Mouse (Mus musculus) hindbrain, postnatal 0 days (tissue): ENCODE measurements around the gene Atad2b. TPM values are rescaled to one million over a fixed set of nuclear protein-coding genes. Genes with fewer than 3 reads are reported as not detected.

ENCODE experiments used
- ATAC-seq: fragments of 200-750 bp; cut with Nextera tagmentation; 2 replicates; pipeline ENCODE4 v1.8.0; 2017; ENCODE audit warnings: mild to moderate bottlenecking, moderate TSS enrichment, moderate library complexity
- DNase-seq: peaks from one replicate; pipeline ENCODE4 v3.0.0-alpha.2; 2015; ENCODE audit warnings: low spot score
- H3K27ac ChIP-seq: fragments of 300-500 bp; sonication (generic); 2 replicates; pipeline ENCODE4 v1.5.1; 2014; ENCODE audit warnings: mild to moderate bottlenecking
- H3K27me3 ChIP-seq: fragments of 300-500 bp; sonication (generic); 2 replicates; pipeline ENCODE4 v1.6.1; 2014; ENCODE audit warnings: low read length, mixed read lengths; ENCODE audit not compliant: insufficient read depth
- H3K36me3 ChIP-seq: fragments of 300-500 bp; sonication (generic); 2 replicates; pipeline ENCODE4 v1.6.1; 2014; ENCODE audit warnings: low read length, mixed read lengths; ENCODE audit not compliant: insufficient read depth
- H3K4me1 ChIP-seq: fragments of 300-500 bp; sonication (generic); 2 replicates; pipeline ENCODE4 v1.6.1; 2014; ENCODE audit warnings: antibody characterized with exemption, low read length, mixed read lengths; ENCODE audit not compliant: insufficient read depth
- H3K4me2 ChIP-seq: fragments of 300-500 bp; sonication (generic); 2 replicates; pipeline ENCODE4 v1.6.1; 2014; ENCODE audit warnings: low read depth, mild to moderate bottlenecking, low read length, moderate library complexity, mixed read lengths
- H3K4me3 ChIP-seq: fragments of 300-500 bp; sonication (generic); 2 replicates; pipeline ENCODE4 v1.5.1; 2014; ENCODE audit warnings: low read length
- H3K9ac ChIP-seq: fragments of 300-500 bp; sonication (generic); replicated peaks from 2 replicates; pipeline ENCODE4 v1.6.1; 2014; ENCODE audit warnings: mild to moderate bottlenecking, low read length, moderate library complexity, mixed read lengths
- H3K9me3 ChIP-seq: fragments of 300-500 bp; sonication (generic); 2 replicates; pipeline ENCODE4 v1.6.1; 2016; ENCODE audit warnings: low read length, mixed read lengths
- CTCF ChIP-seq: IDR thresholded peaks from 2 replicates; pipeline ENCODE4 v1.5.1; 2016; ENCODE audit warnings: antibody characterized with exemption, control low read depth, low read depth
- WGBS: fragments of 180-500 bp; shearing (Covaris S2); extraction: QIAGEN DNeasy Blood & Tissue Kit; methylation state at CpG from one replicate; pipeline ENCODE4 v1.1.7; 2014; 5-methylcytosine and 5-hydroxymethylcytosine counted together
- polyA plus RNA-seq: library from polyadenylated mRNA; unstranded; fragments of >200 nt; fragmentation: Nextera tagmentation; extraction: Ambion mirVana; gene quantifications from 2 replicates; pipeline ENCODE4 v1.2.1, GENCODE M21; 2015
- total RNA-seq: library from RNA; depleted of rRNA; stranded (reverse); fragments of >200 nt; gene quantifications from 2 replicates; pipeline ENCODE4 v1.2.3, GENCODE M21; 2014

Gene Atad2b
- total and polyA plus RNA-seq, 2 experiments from 2014 or later: 8.4 to 25.0 TPM

DNA sequence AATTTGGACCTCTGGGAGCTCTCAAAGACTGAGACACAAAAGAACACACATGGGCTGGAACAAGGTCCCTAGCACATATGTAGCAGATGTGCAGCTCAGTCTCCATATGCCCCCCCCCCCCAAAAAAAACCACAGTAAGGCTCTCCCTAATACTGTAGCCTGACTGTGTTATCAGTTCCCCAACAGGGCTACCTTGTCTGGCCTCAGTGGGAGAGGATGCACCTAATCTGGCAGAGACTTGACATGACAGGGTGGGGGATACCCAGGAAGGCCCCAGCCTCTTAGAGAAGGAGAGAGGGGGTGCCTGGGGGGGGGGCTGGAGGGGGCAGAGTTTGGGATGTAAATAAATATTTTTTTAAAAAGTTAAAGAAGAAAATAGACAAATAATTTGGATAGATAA, 28.4 kb upstream of the Atad2b start:
- H3K9ac ChIP-seq: no peak overlapping the region
- TF ChIP-seq CTCF: no peak
- no peak overlapping the region for H3K4me3 ChIP-seq
- no peak overlapping the region for H3K4me2 ChIP-seq
- H3K36me3 ChIP-seq: 0 out of 2 replicates have a peak, but pooled peaks cover 3% of the 10 kb centered on the region
- ATAC-seq (no peak), DNase-seq (no peak)
- H3K27ac ChIP-seq: no peak overlapping the region
- no peaks in the 10 kb centered on the region for H3K9me3 ChIP-seq
- H3K27me3 ChIP-seq: no peaks in the 10 kb centered on the region
- no peaks in the 10 kb centered on the region for H3K4me1 ChIP-seq

DNA sequence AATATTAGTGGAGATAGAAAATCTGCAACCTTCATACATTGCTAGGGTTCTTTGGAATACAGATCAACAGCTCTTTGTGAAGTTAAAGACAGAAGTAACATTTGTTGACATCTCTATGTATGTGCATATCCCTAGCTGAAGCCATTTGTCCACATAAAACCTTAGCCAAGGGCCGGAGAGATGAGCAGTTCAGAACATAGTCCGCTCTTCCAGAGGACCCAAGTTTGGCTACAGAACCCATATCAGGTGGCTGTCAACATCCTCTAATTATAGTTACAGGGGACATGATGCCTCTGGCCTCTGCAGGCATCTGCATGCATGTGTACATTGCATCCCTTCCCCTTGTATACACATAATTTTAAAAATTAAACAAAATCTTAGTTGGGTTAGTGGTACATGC, 27.9 kb upstream of the Atad2b start:
- H3K9ac ChIP-seq: no peak overlapping the region
- 96% methylated on average over 2 of the region's 2 CpGs for WGBS
- no peak overlapping the region for H3K27ac ChIP-seq
- ATAC-seq (no peak), DNase-seq (no peak)
- H3K36me3 ChIP-seq: 0 out of 2 replicates have a peak, but pooled peaks cover 3% of the 10 kb centered on the region
- no peaks in the 10 kb centered on the region for H3K27me3 ChIP-seq
- no peak for TF ChIP-seq CTCF
- H3K4me3 ChIP-seq: no peak overlapping the region
- no peak overlapping the region for H3K4me2 ChIP-seq
- no peaks in the 10 kb centered on the region for H3K4me1 ChIP-seq
- no peaks in the 10 kb centered on the region for H3K9me3 ChIP-seq

DNA sequence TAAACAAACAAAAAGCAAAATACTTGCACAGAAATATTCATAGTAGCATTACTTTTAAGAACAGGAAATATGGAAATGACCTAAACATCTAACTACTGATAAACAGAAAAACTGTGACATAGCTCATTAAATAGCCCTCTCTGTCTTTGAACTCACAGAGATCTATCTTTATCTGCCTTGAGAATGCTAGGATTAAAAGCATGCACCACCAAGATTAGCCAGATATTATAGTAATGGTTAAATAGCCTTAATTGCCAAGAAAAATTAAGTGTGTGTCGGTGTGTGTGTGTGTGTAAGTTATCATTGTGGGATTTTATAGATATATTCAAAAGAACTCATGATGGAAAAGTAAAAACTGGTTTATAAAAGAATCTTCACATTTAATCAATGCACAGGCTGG, 27.3 kb upstream of the Atad2b start:
- WGBS: 100% methylated on average over 1 of the region's 1 CpGs

DNA sequence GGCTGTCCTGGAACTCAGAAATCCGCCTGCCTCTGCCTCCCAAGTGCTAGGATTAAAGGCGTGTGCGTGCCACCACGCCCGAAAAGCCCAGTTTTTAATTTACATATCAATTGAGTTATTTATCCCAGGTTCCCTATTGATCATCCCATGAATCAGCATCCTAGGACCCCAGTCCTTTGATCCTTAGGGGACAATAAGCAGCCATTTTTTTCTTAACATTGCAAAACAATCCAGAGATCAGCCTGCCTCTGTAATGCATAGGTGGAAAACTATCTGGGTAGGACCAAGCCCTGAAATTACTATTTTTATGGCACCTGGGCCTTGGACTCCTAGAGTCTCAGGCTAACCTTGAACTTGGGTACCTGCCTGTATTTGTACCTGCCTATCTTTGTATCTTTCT, 19.1 kb upstream of the Atad2b start:
- WGBS: 90% methylated on average over 5 of the region's 5 CpGs

More for the DNA sequence above, 27.3 kb upstream of the Atad2b start:
- TF ChIP-seq CTCF: no peak
- no peak overlapping the region for H3K9ac ChIP-seq
- no peak overlapping the region for H3K27ac ChIP-seq
- H3K4me3 ChIP-seq: no peak overlapping the region
- H3K4me1 ChIP-seq: no peaks in the 10 kb centered on the region
- no peaks in the 10 kb centered on the region for H3K9me3 ChIP-seq
- no peak for DNase-seq
- H3K36me3 ChIP-seq: 0 out of 2 replicates have a peak, but pooled peaks cover 3% of the 10 kb centered on the region
- H3K4me2 ChIP-seq: no peak overlapping the region
- no peak for ATAC-seq
- H3K27me3 ChIP-seq: no peaks in the 10 kb centered on the region

DNA sequence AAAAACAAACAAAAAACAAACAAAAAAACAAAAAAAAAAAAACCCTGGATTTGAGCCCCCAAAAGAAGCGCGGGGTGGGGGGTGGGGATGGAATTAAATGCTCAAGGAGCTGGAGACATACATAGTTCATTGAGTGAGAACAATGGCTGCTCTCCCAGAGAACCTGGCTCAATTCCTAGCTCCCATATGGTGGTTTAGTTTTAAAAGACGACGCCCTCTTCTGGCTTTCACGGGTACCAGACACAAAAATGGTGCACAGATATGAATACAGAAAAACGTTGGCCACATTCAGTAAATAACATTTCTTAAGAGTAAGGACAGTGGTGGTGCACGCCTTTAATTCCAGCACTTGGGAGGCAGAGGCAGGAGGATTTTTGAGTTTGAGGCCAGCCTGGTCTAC, 11.2 kb upstream of the Atad2b start:
- Histone ChIP-seq H3K4me3 (no peak overlapping the region), H3K4me1 (no peaks in the 10 kb centered on the region), H3K27ac (no peak overlapping the region), H3K36me3 (no peaks in the 10 kb centered on the region), H3K27me3 (no peaks in the 10 kb centered on the region), H3K9ac (no peak overlapping the region), H3K9me3 (no peaks in the 10 kb centered on the region), H3K4me2 (peak overlapping the region; percentile 75; the same call in 1 of the 2 replicates)
- 63% methylated on average over 7 of the region's 7 CpGs for WGBS
- peak; percentile 14; the same call in 1 of the 2 replicates for TF ChIP-seq CTCF
- ATAC-seq (no peak), DNase-seq (peak; percentile 62)

More for the DNA sequence above, 19.1 kb upstream of the Atad2b start:
- Histone ChIP-seq H3K27ac (no peak overlapping the region), H3K27me3 (no peaks in the 10 kb centered on the region), H3K4me3 (no peak overlapping the region), H3K9ac (no peak overlapping the region), H3K9me3 (no peaks in the 10 kb centered on the region), H3K4me1 (no peaks in the 10 kb centered on the region), H3K4me2 (no peak overlapping the region), H3K36me3 (peaks cover 4% of the 10 kb centered on the region; the same call in 1 of the 2 replicates)
- TF ChIP-seq CTCF: no peak
- ATAC-seq (no peak), DNase-seq (no peak)

DNA sequence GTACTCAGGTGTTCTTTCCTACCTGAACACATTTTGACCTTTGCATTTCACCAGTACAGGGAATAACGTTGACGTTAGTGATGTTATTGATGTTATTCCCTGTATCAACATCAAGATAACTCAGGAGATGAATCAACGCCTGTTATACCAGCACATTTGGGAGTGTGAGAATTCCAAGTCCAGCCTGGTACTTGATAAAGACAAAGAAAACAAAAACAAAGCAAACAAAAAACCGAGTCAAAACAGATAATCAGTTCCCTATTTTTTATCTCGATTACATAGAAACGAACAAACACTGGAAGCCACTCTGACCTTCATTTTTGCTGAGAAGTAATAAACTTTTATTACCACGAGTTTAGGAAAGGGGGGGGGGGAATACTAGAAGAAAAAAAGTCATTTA, 10.7 kb upstream of the Atad2b start:
- 54% methylated on average over 7 of the region's 7 CpGs for WGBS
- ATAC-seq: no peak
- Histone ChIP-seq H3K9ac (peak overlapping the region; percentile 89), H3K27me3 (no peaks in the 10 kb centered on the region), H3K27ac (peak overlapping the region; percentile 92), H3K9me3 (no peaks in the 10 kb centered on the region), H3K4me1 (no peaks in the 10 kb centered on the region), H3K36me3 (no peaks in the 10 kb centered on the region), H3K4me3 (peak overlapping the region; percentile 86), H3K4me2 (peak overlapping the region; percentile 75)
- DNase-seq: no peak
- TF ChIP-seq CTCF: no peak

DNA sequence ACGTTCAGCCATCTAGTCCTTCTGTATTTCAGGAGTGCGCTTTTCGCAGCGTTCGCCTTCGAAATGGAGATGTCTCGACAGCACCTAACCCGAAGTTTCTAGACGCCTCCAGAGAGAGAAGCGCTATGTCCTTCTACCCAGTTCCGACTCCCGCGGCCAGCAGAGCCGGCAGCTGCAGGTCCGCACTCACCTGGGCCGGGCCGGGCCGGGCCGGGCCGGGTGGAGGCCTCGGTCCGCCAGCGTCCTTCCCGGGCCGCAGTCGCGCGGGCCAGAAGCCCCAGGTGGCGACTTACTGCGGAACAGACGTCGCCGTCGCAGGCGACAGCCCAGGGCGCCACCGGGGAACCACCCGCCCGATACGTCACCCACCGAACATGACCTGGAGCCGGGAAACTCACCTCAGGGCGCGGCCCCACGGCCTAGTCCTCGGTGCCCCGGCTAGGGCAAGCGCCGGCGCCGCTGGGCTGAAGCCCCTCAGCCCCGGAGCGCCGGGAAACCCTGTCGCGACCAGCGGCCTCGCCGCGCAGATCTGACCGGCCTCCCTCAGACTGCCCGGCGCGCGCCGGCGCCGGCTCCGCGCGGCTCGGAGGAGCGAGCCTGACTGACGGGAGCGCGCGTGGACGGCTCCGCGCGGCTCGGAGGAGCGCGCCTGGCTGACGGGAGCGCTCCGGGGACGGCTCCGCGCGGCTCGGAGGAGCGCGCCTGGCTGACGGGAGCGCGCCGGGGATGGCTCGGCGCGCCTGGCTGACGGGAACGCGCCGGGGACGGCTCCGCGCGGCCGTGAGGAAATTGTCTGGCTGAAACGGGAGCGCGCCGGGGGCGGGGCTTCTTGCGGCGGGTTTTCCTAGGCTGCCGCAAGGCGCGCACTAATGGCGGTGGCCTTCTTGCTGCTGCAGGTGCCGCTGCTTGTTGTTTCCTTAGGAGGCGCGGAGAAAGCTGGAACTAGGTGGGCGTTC, 9.9 kb upstream of the Atad2b start, which contains the start of gene Ubxn2a:
Gene Ubxn2a (minus strand): TSS at position 755 of the 956 bp plus-strand sequence.
- Histone ChIP-seq H3K27me3 (no peaks in the 10 kb centered on the region), H3K36me3 (no peaks in the 10 kb centered on the region), H3K27ac (peak within 1 kb of the TSS; percentile 92), H3K4me1 (no peaks in the 10 kb centered on the region), H3K4me3 (peak within 1 kb of the TSS; percentile 86), H3K4me2 (peak within 1 kb of the TSS; percentile 75), H3K9ac (peak within 1 kb of the TSS; percentile 89), H3K9me3 (no peaks in the 10 kb centered on the region)
- ATAC-seq (peak; percentile 97), DNase-seq (peak; percentile 97)
- TF ChIP-seq CTCF: peak; percentile 52
- WGBS: under 1% methylated on average over 116 of the region's 125 CpGs
